Mouse (Mus musculus) frontal cortex, postnatal 25 days (tissue): ENCODE measurements around the gene Fam84b.
"Not testable (repeated sequence)": the region's sequence is repeated elsewhere in the genome, so short reads cannot be mapped to it uniquely, and the experiment has no call there.

ENCODE experiments used
- DNase-seq, 2 experiments: peaks; one replicate each; pipeline ENCODE4 v3.0.0; 2022; ENCODE audit warnings: low spot score in 2 of 2

The Fam84b gene

DNA sequence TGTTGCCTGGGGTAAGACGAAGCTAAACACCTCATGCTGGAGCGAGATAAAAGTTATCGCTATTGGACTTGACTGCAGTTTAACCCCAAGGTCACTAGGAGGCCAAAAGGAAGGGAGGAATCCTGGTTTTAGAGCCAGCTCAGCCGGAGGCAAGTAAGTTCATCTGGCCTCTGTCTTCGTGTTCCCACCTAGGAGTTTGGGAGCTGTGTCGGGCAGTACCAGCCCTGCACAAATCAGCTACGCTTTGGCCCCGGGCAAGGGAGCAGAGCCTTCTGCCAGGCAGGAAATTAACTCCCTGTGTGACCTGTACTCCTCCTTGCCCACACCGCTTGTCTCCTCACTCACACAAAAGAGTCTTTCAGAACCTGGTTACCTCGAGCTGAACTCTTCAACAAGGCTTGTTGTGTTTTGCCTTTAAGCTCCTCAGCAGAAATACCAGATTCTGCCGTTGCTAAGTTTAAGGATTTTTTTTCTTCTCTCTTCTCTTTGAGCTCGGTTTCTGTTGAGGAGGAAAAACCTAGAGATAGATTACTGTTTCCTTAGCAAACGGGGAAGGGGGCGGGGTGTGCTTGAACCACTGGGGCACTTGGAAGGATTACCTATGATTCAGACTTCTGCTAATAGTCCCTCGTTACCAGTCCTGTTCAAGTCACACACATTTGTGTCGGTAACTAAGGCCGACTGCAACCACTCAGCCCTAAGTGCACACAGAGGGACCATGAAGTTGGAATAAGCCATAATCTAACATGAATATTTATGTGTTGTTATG, at the start of gene Fam84b:
Gene Fam84b, minus strand, starts transcription at position 548 of the 769 bp plus-strand sequence.
- no peak for DNase-seq

DNA sequence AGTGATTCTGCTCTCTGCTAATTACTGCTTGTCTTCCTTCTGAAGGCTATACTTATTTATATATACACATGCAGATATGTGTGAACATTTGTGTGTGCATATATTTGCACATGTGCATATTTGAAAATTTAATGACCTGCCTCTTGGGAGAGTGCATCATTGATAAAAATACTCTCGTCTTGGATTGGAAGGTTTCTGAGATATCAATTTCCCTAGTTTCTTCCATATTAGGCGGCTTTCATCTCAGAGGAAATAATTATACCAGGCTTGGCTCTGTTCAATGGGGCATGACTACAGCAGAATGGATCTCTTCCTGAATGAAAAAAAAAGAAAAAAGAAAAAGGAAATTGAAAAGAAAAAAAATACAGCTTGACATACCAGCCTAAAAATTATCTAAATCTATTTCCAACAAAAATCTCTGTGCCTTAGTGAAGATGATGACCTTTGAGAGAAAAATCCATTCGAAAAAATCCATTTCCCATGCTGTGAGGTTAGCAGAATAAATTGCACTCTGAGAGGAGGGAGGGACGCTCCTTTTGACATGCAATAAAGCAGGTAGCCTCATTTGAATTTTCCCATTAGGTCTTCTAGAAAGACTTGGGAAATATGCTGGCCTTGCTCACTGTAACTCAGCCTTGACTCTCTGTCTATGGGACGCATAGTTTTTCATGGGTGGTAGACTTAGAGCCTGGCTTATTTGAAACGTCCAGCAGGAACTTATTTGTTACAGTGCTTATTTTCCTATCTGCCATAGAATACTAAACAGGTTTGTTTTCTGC, 44.8 kb upstream of the Fam84b start:
- no peak for DNase-seq

DNA sequence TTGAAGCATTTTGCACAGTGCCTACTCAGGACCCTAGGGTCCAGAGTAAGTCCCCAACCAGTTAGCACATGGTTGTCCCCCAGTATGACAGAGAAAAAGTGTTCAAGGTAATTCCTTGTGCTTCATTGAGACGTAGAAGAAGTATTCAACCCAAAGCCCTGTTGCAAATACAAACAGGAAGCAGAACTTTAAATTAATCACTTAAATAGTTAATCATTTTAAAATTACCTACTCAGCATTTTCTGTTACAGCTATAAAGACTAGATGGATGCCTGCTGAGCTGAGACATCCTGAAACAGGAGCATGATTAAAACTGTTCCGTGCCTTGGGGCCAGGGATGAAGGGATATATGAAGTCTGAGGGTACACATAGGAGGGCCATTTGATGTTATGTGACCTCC, 42.5 kb upstream of the Fam84b start:
- DNase-seq, result no peak

DNA sequence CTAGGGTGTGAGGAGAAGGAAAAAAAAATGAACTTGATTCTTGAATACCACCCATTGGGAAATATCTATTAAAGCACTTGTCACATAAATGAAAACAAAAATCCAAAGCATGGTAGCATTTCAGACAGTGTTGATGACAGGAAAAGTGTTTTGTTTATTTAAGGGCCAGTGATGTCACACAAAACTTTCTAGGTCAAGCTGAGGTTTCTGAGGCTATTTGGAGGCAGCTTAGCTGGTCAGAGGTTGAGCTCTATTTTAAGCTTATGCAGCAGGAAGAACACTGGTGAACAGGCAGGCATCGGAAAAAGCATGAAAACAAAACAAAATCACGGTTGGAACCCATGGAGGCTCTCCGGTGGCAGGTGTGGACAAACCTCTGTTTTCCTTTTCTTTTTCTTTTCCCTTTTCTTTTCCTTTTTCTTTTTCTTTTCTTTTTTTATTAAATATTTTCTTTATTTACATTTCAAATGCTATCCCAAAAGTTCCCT, 39.4 kb upstream of the Fam84b start:
- DNase-seq, result no peak

DNA sequence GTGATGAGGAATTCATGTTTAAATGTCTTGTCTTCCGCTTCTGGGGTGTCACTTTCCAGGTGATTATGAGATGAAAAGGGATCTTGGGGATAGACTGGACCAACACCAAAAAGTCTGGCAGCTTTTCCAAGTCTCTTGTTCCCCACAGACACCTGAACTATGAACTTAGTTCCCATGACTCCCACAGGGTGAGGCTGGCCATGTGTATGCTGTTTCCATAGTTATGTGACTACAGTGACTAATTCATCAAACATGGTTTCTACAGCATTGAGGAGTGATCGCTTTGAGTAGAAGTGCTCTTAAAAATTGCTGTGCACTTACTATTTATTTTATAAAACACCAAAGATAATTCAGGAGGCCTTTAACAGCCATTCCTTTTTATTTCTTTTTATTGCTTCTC, 35.1 kb upstream of the Fam84b start:
- DNase-seq, result no peak

DNA sequence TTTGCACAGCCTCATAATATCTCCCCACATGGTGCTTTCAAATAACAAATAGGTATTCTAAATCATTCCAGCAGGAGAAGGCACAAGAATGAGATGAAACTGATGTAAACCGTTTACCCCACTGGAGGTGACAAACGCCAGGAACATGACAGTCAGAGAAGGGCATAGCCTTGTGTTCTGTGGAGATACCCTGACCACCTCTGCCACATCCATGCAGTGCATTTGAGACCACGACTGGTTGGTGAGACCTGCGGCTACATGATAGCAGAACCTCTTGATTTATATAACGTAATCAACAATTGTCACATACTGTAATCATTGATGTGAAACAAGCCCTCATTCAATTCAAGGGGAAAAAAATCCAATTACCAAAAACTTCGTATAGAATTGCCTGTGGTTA, 22.1 kb upstream of the Fam84b start:
- DNase-seq, result no peak

DNA sequence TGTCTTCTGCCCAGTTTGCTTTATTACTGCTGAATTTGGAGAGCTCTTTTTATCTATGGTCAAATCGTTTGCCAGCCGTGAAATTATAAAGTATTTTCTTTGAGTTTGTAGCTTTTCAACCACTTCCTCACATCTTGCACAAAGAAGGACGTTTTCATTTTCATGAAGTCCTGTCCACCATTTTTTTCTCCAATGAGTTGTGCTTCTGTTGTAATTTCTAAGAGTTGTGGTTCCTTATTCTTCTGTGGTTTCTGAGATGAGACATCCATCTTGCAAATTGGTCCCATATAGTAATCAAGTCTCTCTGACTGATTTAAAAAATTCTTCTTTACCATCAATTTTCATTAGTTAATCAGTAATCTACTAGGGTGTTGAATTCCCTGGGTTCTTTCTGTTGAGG, 8.8 kb upstream of the Fam84b start:
- no peak for DNase-seq

DNA sequence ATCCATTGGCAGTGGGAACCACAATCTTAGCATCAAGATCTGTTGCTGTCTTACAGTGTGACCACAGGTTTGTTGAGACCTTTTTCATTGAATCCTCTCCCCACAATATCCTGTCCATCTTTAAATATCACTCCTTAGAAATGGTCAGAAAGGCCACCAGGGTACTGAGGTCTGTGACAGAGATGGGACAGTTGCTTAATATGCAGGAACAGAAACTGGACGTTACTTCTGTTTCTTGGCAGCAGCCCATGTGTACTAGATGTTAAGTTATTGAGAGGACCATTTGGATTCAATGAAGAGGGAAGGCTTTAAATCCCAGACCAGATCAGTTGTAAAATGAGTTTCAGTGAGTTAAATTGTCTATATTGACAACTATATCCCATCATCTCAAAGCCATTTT, 1.5 kb upstream of the Fam84b start:
- no peak for DNase-seq

DNA sequence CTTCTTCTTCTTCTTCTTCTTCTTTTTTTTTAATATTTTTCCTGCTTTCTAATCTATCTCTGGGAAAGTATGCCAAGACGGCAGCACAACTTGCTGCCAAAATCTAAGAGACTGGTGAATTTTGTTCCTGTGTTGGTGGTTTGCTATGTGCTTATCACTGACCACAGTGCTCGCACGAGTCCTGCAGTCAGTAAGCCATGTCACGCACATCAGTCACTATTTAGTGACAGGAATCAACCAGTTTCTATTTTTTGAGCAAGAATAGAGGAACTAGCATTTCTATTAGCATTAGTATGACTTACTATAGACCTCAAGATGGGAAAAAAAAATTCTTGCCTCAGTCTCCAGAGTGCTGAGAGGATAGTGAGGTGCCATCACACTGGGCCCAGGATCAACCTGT, 573 bp upstream of the Fam84b start:
- no peak for DNase-seq

DNA sequence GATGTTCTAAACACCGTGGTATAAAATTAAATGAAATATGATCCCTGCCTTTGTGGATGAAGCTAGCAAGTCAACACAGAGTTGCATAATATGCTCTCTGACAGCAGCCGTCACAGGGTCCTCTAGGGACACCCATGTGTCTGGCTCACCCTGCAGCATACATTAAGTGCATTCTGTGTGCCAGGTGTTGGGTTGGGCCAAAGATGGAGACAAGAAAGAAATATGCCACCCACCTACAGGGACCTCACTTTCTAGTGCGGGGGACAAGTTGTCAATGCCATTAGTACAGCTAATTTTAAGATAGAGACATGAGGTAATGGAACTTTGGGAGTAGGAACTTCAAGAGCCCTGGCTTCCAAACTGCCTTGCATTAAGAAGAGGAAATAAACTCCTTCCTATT, 4.9 kb downstream of the Fam84b start:
- DNase-seq, result peak; percentile 12 to 17

DNA sequence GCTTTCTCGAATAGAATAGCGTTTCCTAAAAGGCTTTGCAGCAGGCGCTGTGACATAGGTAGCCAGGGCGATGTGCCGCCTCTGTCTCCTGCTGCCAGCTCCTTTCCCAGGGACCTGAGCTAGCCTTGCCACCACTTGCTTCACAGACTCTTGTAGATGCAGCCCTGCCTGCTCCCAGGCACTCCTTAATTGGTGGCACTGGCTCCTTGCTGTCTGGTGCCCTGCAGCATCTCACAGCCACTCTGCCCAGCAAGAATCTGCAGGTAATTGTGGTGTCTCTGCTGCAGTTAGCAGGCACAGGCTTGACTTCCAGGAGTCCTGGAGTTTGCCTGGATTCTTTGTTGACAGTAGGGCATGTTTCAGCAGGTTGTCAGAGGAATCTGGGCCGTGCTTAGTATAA, 7.3 kb downstream of the Fam84b start:
- no peak for DNase-seq

DNA sequence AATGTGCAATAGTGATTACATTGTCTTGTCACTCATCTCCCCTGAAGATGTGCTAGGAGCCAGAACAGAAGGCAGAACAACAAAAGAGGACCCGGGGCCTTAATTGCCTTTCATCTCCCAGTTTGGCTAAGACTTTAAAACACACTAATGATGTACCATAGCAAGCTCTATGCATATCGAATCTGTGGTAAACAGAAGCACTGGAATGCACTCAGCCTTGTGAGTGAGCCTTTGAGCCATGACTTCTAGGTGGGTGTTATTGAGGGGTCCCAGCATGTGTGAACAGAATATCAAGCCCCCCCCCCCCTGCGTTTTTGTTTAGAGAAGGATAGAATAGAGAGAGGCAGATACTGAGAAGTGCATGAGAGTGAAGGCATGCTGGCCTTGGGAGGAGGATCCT, 7.7 kb downstream of the Fam84b start:
- DNase-seq, result no peak

DNA sequence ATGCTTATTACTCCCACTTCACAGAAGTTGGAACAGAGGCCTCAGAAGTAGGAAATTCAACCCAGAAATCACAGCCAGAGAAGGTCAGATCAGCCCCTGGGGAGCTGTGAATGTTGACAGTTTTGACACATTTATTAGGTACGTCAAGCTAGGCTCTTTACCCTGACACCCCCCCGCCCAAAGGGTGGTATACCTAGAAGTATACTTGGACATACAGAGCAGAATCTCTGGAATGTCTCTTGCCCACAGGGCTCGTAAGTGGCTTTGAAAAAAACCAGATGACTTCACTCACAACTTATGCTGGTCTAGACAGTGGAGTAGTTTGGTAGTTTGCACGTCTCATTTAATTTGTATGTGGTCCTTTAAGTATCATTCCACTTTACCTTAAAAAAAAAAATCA, 11.8 kb downstream of the Fam84b start:
- no peak for DNase-seq

DNA sequence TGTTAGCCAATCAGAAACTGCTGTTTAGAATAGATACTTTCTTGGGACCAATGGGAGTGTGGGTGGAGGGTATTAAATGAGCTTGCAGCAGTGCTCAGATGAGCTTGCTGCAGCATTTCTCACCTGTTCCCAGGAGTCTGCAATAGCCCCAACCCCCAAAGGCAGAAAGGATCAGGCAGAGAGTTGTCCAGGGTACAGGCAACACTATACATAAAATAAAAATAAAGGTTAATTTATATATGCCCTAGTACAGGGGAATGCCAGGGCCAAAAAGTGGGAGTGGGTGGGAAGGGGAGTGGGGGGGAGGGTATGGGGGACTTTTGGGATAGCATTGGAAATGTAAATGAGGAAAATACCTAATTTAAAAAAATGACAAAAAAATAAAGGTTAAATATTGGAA, 12.3 kb downstream of the Fam84b start:
- not testable (repeated sequence) for DNase-seq

DNA sequence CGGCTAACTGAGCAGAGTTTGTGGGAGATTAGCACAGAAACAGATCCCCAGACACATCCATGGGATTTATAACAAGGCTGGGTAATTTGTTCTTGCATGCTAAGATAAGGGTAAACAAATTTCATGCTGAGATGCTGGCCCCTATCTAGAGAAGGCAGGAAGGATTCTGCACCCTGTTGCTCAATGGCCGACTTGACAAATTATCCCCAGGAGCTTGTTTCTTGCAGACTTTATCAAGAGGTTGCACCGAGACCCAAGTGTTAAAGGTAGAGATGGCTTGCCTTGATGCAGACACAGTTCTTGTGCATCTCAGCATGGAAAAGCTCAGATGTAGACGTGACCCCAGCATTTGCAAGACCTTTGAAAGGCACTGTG, 13.3 kb downstream of the Fam84b start:
- no peak for DNase-seq

DNA sequence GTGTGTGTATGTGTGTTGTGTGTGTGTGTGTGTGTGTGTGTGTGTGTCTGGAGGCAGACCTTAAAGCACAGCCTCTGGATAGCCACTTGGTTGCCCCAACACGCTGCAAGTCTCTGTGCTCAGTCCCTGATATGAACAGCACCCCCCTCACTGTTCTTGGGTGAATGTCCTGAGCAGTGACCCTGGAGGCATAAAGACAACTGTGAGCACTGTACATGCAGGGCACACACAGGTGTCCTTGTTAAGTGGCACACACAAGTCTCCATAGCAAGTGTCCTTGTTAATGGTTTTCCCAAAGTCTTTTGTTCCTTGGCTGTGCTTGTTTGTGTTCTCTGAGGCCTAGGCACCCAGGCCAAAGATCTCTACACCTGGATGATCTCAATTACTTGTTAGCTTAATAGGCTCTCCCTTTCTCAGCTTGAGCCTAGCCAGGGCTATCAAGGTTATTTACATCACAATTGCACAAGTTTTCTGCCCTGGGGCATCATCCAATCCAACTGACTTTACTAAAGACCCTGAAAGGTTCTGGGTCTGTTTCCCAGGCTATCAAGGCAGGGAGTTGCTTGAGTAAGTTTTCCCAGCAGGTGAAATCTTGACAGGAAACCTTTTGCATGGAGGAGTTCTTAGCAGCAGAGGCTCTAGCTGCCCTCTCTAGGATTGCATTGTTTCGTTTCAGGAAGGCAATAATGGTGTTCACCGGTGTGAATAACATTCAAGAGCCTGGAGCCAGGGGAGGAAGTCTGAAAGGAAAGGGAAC, 13.9 kb downstream of the Fam84b start:
- no peak for DNase-seq

DNA sequence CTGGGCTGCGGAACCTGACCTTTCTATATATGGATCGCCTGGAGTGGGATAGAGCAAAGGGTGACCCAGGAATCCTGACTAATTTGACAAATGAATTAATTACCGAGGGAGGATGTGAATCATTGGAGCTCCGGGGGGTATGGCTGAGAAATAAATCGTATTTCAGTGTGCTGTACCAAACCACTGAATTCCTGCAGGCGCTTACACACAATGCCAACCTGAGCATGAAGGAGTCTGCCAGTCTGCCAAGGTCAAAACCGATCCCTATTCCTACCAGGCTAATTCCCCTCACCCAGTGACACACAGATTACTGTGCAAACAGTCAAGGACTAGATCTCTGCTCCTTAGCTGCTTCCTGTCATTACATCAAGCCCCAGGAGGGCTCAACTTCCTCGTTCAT, 15.4 kb downstream of the Fam84b start:
- no peak for DNase-seq

DNA sequence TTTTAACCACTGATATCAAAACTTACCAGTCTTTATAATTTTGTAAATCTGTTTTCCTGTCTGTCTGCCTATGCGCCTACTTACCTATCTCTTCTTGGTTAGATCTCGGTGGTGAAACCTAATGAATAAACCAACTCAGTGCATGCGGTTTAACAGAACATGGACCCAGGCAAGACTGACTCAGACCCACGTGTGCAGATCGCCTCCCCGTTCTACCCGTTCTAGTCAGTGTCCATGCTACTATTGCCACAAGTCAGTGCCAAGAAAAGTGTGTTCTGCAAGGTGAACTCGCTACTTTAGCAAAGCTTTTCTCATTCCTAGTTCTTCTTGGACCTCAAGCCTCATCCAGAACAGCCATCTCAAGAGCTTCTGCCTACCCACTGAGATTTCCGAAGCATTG, 15.9 kb downstream of the Fam84b start:
- no peak for DNase-seq

DNA sequence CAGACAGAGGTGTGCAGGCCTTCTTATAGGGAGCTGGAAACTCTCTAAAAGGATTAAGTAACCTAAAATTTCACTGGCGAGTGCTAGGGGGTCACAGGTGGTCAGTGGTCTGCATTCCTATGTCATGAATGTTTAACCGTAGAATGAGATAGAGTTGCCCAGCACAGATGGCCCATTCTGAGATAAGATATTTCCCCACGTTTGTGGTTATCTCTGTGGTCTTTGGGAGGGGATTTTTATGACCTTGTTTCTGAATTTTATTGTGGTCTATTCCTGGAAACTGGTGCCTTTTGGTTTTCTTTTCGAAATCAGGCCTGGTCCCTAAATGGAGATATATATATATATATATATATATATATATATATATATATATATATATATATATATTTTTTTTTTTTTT, 17.3 kb downstream of the Fam84b start:
- DNase-seq, result no peak

DNA sequence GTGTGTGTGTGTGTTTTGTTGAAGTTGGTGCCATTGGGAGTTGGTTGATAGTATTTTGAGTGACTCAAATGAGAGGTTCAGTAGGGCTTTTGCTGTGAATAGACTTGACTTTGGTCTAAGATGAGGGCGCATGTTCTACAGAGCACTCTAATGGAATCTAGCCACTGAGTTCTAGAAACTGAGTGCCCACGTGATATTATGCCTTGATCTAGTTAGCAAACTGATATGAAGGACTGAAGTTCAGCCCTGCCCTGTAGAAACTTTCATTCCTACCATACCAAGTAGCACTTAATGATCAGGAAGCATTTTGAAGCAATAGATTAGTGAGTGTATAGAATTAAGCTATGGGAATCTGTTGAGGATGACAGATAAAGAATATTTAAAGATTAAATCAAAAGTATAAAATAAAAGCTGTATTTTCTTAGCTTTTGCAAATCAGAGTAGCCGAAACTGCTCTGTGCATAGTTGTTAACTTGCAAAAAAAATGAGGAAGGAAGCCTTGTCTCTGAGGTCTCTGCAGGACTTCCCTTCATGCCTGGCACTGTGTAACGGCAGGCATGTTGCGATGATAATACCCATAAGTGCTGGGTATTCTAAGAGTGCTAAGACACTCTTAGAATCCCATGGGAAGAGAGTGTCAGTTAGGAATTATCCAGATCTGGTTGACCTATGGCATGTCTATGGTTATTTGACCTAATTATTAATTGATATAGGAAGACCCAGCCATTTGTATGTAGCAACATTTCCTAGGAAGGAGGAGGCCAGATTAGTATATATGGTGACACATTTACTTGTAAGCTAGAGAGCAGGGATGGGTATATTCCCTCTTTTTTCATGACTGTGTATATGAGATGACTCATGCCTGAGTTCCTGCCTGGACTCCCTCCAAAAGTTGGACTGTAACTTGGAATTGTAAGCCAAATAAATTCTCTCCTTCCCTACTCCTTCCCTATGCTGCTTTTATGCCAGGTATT, 18.7 kb downstream of the Fam84b start:
- no peak for DNase-seq

DNA sequence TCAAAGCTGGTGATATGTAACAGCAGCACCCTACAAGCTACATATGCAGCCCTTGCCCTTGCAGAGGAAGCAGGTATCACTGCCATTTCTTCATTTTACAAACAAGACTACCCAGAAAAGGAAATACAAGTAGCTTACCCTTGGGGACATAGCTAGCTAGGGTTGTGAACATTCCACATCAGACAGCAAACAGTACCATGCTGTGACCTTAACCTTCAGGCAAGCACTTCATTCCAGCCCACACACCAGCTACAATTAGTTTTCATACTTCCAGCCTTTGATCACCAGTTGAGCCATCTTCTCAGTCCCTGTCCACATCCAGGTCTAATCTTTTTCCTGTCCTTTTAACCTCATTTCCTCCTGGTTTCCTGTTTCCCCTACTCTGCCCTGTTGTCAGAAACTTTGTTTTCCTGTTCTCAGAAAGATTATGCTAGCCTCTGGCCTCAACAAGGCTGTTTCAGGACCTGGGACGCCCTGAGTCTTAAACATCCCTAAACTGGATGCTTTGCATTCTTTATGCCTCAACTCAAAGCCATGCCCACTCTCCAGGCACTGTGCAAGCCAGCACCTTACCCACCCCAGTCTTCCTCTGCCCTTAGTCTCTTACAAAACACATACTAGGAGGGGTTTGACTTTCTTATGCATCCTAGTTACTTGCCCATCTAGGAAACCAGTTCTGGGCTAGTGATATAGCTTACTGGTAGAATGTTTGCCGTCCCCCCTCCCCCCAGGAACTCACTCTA, 19.9 kb downstream of the Fam84b start:
- DNase-seq, result no peak
